10 mouse cellular contexts compared by ENCODE assay signal in the genomic region with DNA sequence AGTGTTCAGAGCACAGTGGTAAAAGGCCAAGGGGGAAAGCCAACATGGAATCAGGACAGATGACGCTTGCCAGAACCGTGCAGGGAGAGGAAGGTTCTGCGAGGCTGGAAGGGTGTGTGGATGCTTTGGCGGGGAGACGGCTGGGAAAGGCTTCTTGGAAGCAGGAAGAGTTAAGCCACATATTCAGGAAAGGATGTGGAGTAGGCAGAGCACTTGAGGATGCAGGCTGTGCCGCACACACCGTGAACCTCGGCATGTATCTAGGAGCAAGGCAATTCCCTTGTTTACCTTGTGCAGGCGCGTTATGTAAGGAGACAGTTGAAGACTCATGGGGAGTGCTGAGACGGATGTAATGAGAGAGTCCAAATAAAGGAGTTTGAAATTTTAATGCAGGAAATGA. TPM values are rescaled to one million over a fixed set of nuclear protein-coding genes. Genes with fewer than 3 reads are reported as not detected.
DNase-seq lines count a peak whose midpoint lies in the region; ATAC-seq and TF ChIP-seq lines count a peak whose summit lies in the region.
"Had no signal": no experiment of that assay in that cellular context is flagged by ENCODE, and none has a peak within 500 bp of the region (broad histone marks: within the 10 kb centered on the region; RNA-seq: fewer than 3 reads in every experiment).

No protein-coding gene starts in this region.

- H3K9me3 ChIP-seq in forebrain, embryonic 14.5 days (replicated peaks; ENCODE audit: control insufficient read depth, low read length) = no peaks in the 10 kb centered on the region
- H3K9me3 ChIP-seq in forebrain, embryonic 10.5 days = no peaks in the 10 kb centered on the region
- H3K9me3 ChIP-seq in heart, postnatal 0 days (replicated peaks; ENCODE audit: control insufficient read depth, low read length) = no peaks in the 10 kb centered on the region

- WGBS in forebrain, embryonic 14.5 days = 80% methylated on average over 11 of the region's 11 CpGs
- 88% methylated on average over 11 of the region's 11 CpGs for WGBS in forebrain, embryonic 10.5 days
- WGBS in heart, postnatal 0 days = 25% methylated on average over 11 of the region's 11 CpGs

- H3K27me3 ChIP-seq in forebrain, embryonic 14.5 days (replicated peaks; ENCODE audit: control insufficient read depth, insufficient read depth, low read length) = no peaks in the 10 kb centered on the region
- no peaks in the 10 kb centered on the region for H3K27me3 ChIP-seq in forebrain, embryonic 10.5 days (ENCODE audit: poor library complexity, severe bottlenecking)
- H3K27me3 ChIP-seq in heart, postnatal 0 days (ENCODE audit: control insufficient read depth, insufficient read depth, low read length) = no peaks in the 10 kb centered on the region

- DNase-seq in forebrain, embryonic 14.5 days (ENCODE audit: low spot score) = peak; percentile 17
- no peak for DNase-seq in forebrain, embryonic 10.5 days (ENCODE audit: extremely low spot score, low spot score)
- DNase-seq in left cerebral cortex, adult 2 months (ENCODE audit: extremely low spot score in 1 of 2, low spot score in 2 of 2) = no peak
- no peak for DNase-seq in left cerebral cortex, postnatal 4 days
- peak; percentile 76 for DNase-seq in cerebellum, adult 9-11 months
- DNase-seq in heart, postnatal 0 days (ENCODE audit: low spot score) = peak; percentile 9
- DNase-seq in ovary, postnatal 36 days (ENCODE audit: low spot score) = no peak
- DNase-seq in retina, postnatal 1 day = no peak
- DNase-seq: layer of hippocampus, adult 9-11 months; thymus, adult 18-20 months had no signal

- H3K27ac ChIP-seq in forebrain, embryonic 14.5 days (ENCODE audit: low read depth, low read length) = peak overlapping the region; percentile 31
- no peak overlapping the region for H3K27ac ChIP-seq in forebrain, embryonic 10.5 days
- H3K27ac ChIP-seq in left cerebral cortex, adult 2 months = peak overlapping the region; percentile 73
- no peak overlapping the region for H3K27ac ChIP-seq in heart, postnatal 0 days (ENCODE audit: low read depth)

- TF ChIP-seq EP300 in heart, postnatal 0 days (IDR thresholded peaks at IDR 0.05; ENCODE audit: low read depth) = no peak

- no peak overlapping the region for H3K4me3 ChIP-seq in forebrain, embryonic 14.5 days (ENCODE audit: low read depth, low read length)
- H3K4me3 ChIP-seq in forebrain, embryonic 10.5 days = no peak overlapping the region
- no peak overlapping the region for H3K4me3 ChIP-seq in left cerebral cortex, adult 2 months
- no peak overlapping the region for H3K4me3 ChIP-seq in heart, postnatal 0 days (ENCODE audit: low read depth, low read length)

- H3K4me1 ChIP-seq in forebrain, embryonic 14.5 days (ENCODE audit: control insufficient read depth, insufficient read depth, low read length) = peaks cover 2% of the 10 kb centered on the region; the same call in 1 of the 2 replicates
- H3K4me1 ChIP-seq in forebrain, embryonic 10.5 days = peaks cover 35% of the 10 kb centered on the region
- H3K4me1 ChIP-seq in heart, postnatal 0 days (ENCODE audit: control insufficient read depth, insufficient read depth) = 0 out of 2 replicates have a peak, but pooled peaks cover 5% of the 10 kb centered on the region

- H3K36me3 ChIP-seq in forebrain, embryonic 14.5 days (ENCODE audit: control insufficient read depth, insufficient read depth, low read length) = peaks cover 8% of the 10 kb centered on the region
- H3K36me3 ChIP-seq in forebrain, embryonic 10.5 days (replicated peaks) = peaks cover 10% of the 10 kb centered on the region
- H3K36me3 ChIP-seq in heart, postnatal 0 days (replicated peaks; ENCODE audit: control insufficient read depth, insufficient read depth, low read length) = no peaks in the 10 kb centered on the region

- intact Hi-C loops in left cerebral cortex, adult 2 months (cut with DNase I) = loop anchor here (5.0 kb wide), 1 partner anchor 108 kb away; no protein-coding TSS in a partner anchor
- intact Hi-C loops in left cerebral cortex, postnatal 4 days (cut with DNase I) = no loop called here

- no peak overlapping the region for H3K4me2 ChIP-seq in forebrain, embryonic 14.5 days (ENCODE audit: low read length)
- peak overlapping the region; percentile 5 for H3K4me2 ChIP-seq in heart, postnatal 0 days (ENCODE audit: low read depth, low read length)

- ATAC-seq in forebrain, embryonic 14.5 days = no peak
- 0 out of 2 replicates have a peak, but pooled peaks have one; percentile 39 for ATAC-seq in heart, postnatal 0 days (ENCODE audit: insufficient read depth, low read depth)

- H3K9ac ChIP-seq in forebrain, embryonic 14.5 days (ENCODE audit: low read length) = no peak overlapping the region
- no peak overlapping the region for H3K9ac ChIP-seq in heart, postnatal 0 days (replicated peaks; ENCODE audit: low read depth, low read length)

- TF ChIP-seq CTCF in left cerebral cortex, adult 2 months (IDR thresholded peaks at IDR 0.05) = no peak
- TF ChIP-seq CTCF in heart, postnatal 0 days (IDR thresholded peaks at IDR 0.05; ENCODE audit: low read depth) = no peak

RNA-seq across cellular contexts. Expression of a gene that starts 57.2 kb away (rescaled TPM):
- 51.1 and 51.3 TPM in 2 replicates for polyA plus RNA-seq in forebrain, embryonic 14.5 days (2014; fragmentation: Nextera tagmentation; extraction: Ambion mirVana)
- polyA plus RNA-seq in forebrain, embryonic 10.5 days (2016; fragmentation: Nextera tagmentation; extraction: Ambion mirVana) = 51.6 and 53.4 TPM in 2 replicates
- total RNA-seq in left cerebral cortex, adult 2 months (2021) = 10 to 100 TPM; 37.3 to 39.6 TPM
- 10 to 100 TPM; 28.6 to 33.2 TPM for total RNA-seq in left cerebral cortex, postnatal 4 days (2021)
- total RNA-seq in heart, postnatal 0 days (2014; rRNA removed; ENCODE audit: low replicate concordance) = 26.7 and 36.2 TPM in 2 replicates
- polyA plus RNA-seq in heart, postnatal 0 days (2015; fragmentation: Nextera tagmentation; extraction: Ambion mirVana) = 18.7 and 19.4 TPM in 2 replicates

Comparison
In these comparisons a context has a peak if more than half of its experiments do, and no peak if none do; other contexts are left out.
1. DNase-seq: peak in forebrain, embryonic 14.5 days (single experiment), cerebellum, adult 9-11 months (single experiment) and heart, postnatal 0 days (single experiment); none in forebrain, embryonic 10.5 days (single experiment), left cerebral cortex, adult 2 months (0 of 2), left cerebral cortex, postnatal 4 days (single experiment), ovary, postnatal 36 days (single experiment) and retina, postnatal 1 day (single experiment).
2. H3K27ac ChIP-seq: peak in forebrain, embryonic 14.5 days (single experiment) and left cerebral cortex, adult 2 months (single experiment); none in forebrain, embryonic 10.5 days (single experiment) and heart, postnatal 0 days (single experiment).